Comparison of ENCODE assay signal across 8 mouse cellular contexts in the genomic region with DNA sequence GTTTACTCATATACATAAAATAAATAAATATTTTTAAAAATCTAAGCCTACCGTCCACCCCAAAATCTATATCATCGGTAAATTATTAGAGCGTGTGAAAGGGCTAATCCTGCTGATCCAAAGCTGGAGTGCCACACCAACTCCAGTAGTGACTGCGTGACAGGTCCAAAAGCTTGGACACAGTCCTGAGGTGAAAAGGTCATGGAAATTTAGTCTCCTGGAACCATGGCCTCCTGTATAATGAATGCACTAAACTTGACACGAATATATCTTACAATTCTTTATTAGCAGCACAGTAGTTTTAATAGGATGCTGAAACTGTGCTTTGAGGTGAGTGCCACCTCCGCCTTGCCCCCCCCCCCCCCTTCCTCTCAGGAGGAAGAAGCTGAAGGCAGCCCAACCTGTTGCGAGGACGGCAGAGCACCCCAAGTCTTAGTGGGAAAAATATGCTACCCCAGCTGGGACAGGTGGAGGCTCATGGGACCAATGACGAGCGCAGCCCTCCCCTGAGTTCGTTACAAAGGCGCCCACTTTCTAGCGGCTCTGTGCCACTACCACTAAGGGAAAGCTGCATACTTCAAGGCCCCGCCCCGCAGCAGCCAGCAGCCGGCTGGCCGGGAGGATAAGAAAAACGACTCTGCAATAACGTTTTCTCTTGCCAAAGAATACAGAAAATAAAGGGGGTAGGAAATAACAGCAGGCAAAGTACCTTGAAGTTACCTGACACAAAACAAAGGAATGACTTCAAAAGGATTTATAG. TPM values are rescaled to one million over a fixed set of nuclear protein-coding genes. Genes with fewer than 3 reads are reported as not detected.
DNase-seq lines count a peak whose midpoint lies in the region; ATAC-seq and TF ChIP-seq lines count a peak whose summit lies in the region.

No protein-coding gene starts in this region.

- no peak for TF ChIP-seq EP300 in CH12.LX (IDR thresholded peaks at IDR 0.05; ENCODE audit: low read length)

- intact Hi-C loops in gastrocnemius, postnatal 14 days (cut with DNase I; ENCODE audit: low total_unique reads): no loop called here

- TF ChIP-seq CTCF in CH12.LX (conservative IDR thresholded peaks at IDR 0.05 in 1 of 2, IDR thresholded peaks at IDR 0.05 in 1 of 2; ENCODE audit: low read depth in 2 of 2, low read length in 2 of 2): no peak

- no peak for DNase-seq in CH12.LX (ENCODE audit: extremely low read depth)
- DNase-seq in kidney, postnatal 36 days: peak; percentile 41 to 72
- DNase-seq in thymus, postnatal 0 days (ENCODE audit: low spot score): peak; percentile 55
- DNase-seq in gastrocnemius, postnatal 14 days: no peak
- DNase-seq in right cerebral cortex, postnatal 36 days (ENCODE audit: low spot score in 2 of 2): no peak

- dilution Hi-C loops in CH12.LX (cut with MboI; ENCODE audit: extremely low pct_ligation_motif_present, extremely low pct_unique_long_range_greater_than_20kb, low sequenced_read_pairs): no loop called here

- no peak overlapping the region for H3K4me3 ChIP-seq in CH12.LX (replicated peaks in 1 of 3; ENCODE audit: low read depth in 2 of 3, low read length in 2 of 3, poor library complexity in 1 of 3)
- H3K4me3 ChIP-seq in brown adipose tissue, adult 24 weeks (ENCODE audit: insufficient read depth, low read depth, low read length): peak overlapping the region; percentile 36; the same call in 1 of the 2 replicates
- peak overlapping the region; percentile 24 to 45 for H3K4me3 ChIP-seq in heart, embryonic 14.5 days (ENCODE audit: control insufficient read depth in 1 of 2, insufficient read depth in 1 of 2, low read depth in 1 of 2, low read length in 2 of 2)
- H3K4me3 ChIP-seq in megakaryocyte, embryonic 14.5 days (replicated peaks): peak overlapping the region; percentile 79

- ATAC-seq in heart, embryonic 14.5 days (ENCODE audit: insufficient number of reproducible peaks, insufficient read depth, low FRiP score, low read depth): 0 out of 2 replicates have a peak, but pooled peaks have one; percentile 64

- no peak overlapping the region for H3K9ac ChIP-seq in CH12.LX (ENCODE audit: insufficient read depth, low read depth)
- no peak overlapping the region for H3K9ac ChIP-seq in heart, embryonic 14.5 days (ENCODE audit: low read length)

- H3K27me3 ChIP-seq in CH12.LX (replicated peaks): no peaks in the 10 kb centered on the region
- no peaks in the 10 kb centered on the region for H3K27me3 ChIP-seq in heart, embryonic 14.5 days (ENCODE audit: control insufficient read depth, insufficient read depth, low read length)
- no peaks in the 10 kb centered on the region for H3K27me3 ChIP-seq in megakaryocyte, embryonic 14.5 days (replicated peaks)

- no peak for TF ChIP-seq RAD21 in CH12.LX (IDR thresholded peaks at IDR 0.05; ENCODE audit: low read depth, low read length)

- H3K79me2 ChIP-seq in CH12.LX (replicated peaks; ENCODE audit: control insufficient read depth, extremely low read depth, insufficient read depth, poor library complexity, severe bottlenecking): no peaks in the 10 kb centered on the region

- no peak overlapping the region for H3K27ac ChIP-seq in CH12.LX (ENCODE audit: insufficient read depth, low read depth)
- H3K27ac ChIP-seq in brown adipose tissue, adult 24 weeks (replicated peaks; ENCODE audit: low read depth, low read length): no peak overlapping the region
- no peak overlapping the region for H3K27ac ChIP-seq in heart, embryonic 14.5 days (replicated peaks in 1 of 2; ENCODE audit: control insufficient read depth in 1 of 2, insufficient read depth in 1 of 2, low read depth in 2 of 2, low read length in 2 of 2)

- 17% methylated on average over 19 of the region's 19 CpGs for WGBS in heart, embryonic 14.5 days

- H3K4me1 ChIP-seq in CH12.LX (ENCODE audit: control insufficient read depth in 1 of 2, insufficient read depth in 2 of 2): no peaks in the 10 kb centered on the region
- no peaks in the 10 kb centered on the region for H3K4me1 ChIP-seq in brown adipose tissue, adult 24 weeks (ENCODE audit: control insufficient read depth, insufficient read depth, insufficient read length, low read length)
- H3K4me1 ChIP-seq in heart, embryonic 14.5 days (ENCODE audit: control insufficient read depth in 2 of 2, insufficient read depth in 2 of 2, low read length in 2 of 2): 0 out of 4 replicates have a peak, but pooled peaks cover 2 to 4% of the 10 kb centered on the region in 2 experiments
- 0 out of 2 replicates have a peak, but pooled peaks cover 3% of the 10 kb centered on the region for H3K4me1 ChIP-seq in megakaryocyte, embryonic 14.5 days

- in situ Hi-C loops in CH12.LX (cut with MboI; ENCODE audit: low pct_ligation_motif_present, low pct_unique_long_range_greater_than_20kb, low sequenced_read_pairs): no loop called here

- no peaks in the 10 kb centered on the region for H3K36me3 ChIP-seq in CH12.LX (replicated peaks in 1 of 2; ENCODE audit: control insufficient read depth in 1 of 2, insufficient read depth in 1 of 2, low read length in 1 of 2)
- no peaks in the 10 kb centered on the region for H3K36me3 ChIP-seq in heart, embryonic 14.5 days (ENCODE audit: control insufficient read depth, insufficient read depth, low read length)
- no peaks in the 10 kb centered on the region for H3K36me3 ChIP-seq in megakaryocyte, embryonic 14.5 days (replicated peaks; ENCODE audit: low read length)

- no peak for TF ChIP-seq POLR2A in CH12.LX (IDR thresholded peaks at IDR 0.05; ENCODE audit: low read depth, low read length)

- no peaks in the 10 kb centered on the region for H3K9me3 ChIP-seq in CH12.LX (replicated peaks; ENCODE audit: low read length)
- no peaks in the 10 kb centered on the region for H3K9me3 ChIP-seq in heart, embryonic 14.5 days (ENCODE audit: control insufficient read depth, low read length)
- no peaks in the 10 kb centered on the region for H3K9me3 ChIP-seq in megakaryocyte, embryonic 14.5 days

- peak overlapping the region; percentile 61; the same call in 1 of the 2 replicates for H3K4me2 ChIP-seq in CH12.LX (ENCODE audit: insufficient read depth, low read depth, poor library complexity, severe bottlenecking)
- peak overlapping the region; percentile 58 for H3K4me2 ChIP-seq in heart, embryonic 14.5 days (ENCODE audit: low read length)

TF ChIP-seq in CH12.LX, 34 proteins besides CTCF, POLR2A, EP300 and RAD21 (continues in another document):
- TF ChIP-seq POLR2AphosphoS2 (IDR thresholded peaks at IDR 0.05; ENCODE audit: low read depth, low read length): no peak
- TF ChIP-seq PAX5 (IDR thresholded peaks at IDR 0.05; ENCODE audit: low read length): no peak
- TF ChIP-seq HCFC1 (IDR thresholded peaks at IDR 0.05; ENCODE audit: low read depth, low read length): no peak
- no peak for TF ChIP-seq ZC3H11A (IDR thresholded peaks at IDR 0.05; ENCODE audit: low read depth, low read length)
- no peak for TF ChIP-seq JUND (conservative IDR thresholded peaks at IDR 0.05; ENCODE audit: low read depth, low read length)
- TF ChIP-seq KAT2A (IDR thresholded peaks at IDR 0.05; ENCODE audit: insufficient replicate concordance, low read length): no peak
- TF ChIP-seq GABPA (IDR thresholded peaks at IDR 0.05; ENCODE audit: insufficient replicate concordance, low read depth, low read length): no peak
- no peak for TF ChIP-seq JUN (IDR thresholded peaks at IDR 0.05; ENCODE audit: insufficient read depth, low read depth, low read length)

RNA-seq across cellular contexts. Expression of gene Acnat1, which starts 4.6 kb away (rescaled TPM):
- total RNA-seq in CH12.LX (2012; rRNA removed) (not detected in 2 replicates), CH12.LX (2014; rRNA removed) (not detected in 2 replicates)
- not detected in 2 replicates for polyA plus RNA-seq in CH12.LX (2012; ENCODE audit: insufficient read length, low read depth)
- polyA plus RNA-seq in brown adipose tissue, adult 24 weeks (2012; ENCODE audit: insufficient read depth, insufficient read length, missing spikeins): not detected in 2 replicates
- polyA plus RNA-seq in heart, embryonic 14.5 days (2014; fragmentation: Nextera tagmentation; extraction: Ambion mirVana): not detected in 2 replicates
- not detected in 2 replicates for polyA plus RNA-seq in megakaryocyte, embryonic 14.5 days (2012; ENCODE audit: insufficient read depth, low replicate concordance)
- polyA plus RNA-seq in thymus, postnatal 0 days (2015; fragmentation: Nextera tagmentation; extraction: Ambion mirVana): 0.31 and 0.37 TPM in 2 replicates
- total RNA-seq in gastrocnemius, postnatal 14 days (2021): not detected

RNA-seq across cellular contexts. Expression of gene Baat, which starts 28.1 kb away (rescaled TPM):
- total RNA-seq in CH12.LX (2012; rRNA removed) (0.04 TPM in 1 of 2 replicates, not detected in the other), CH12.LX (2014; rRNA removed) (0.18 TPM in 1 of 2 replicates, not detected in the other)
- polyA plus RNA-seq in CH12.LX (2012; ENCODE audit: insufficient read length, low read depth): 0.19 TPM in 1 of 2 replicates, not detected in the other
- not detected in 2 replicates for polyA plus RNA-seq in brown adipose tissue, adult 24 weeks (2012; ENCODE audit: insufficient read depth, insufficient read length, missing spikeins)
- polyA plus RNA-seq in heart, embryonic 14.5 days (2014; fragmentation: Nextera tagmentation; extraction: Ambion mirVana): 0.16 TPM in 1 of 2 replicates, not detected in the other
- polyA plus RNA-seq in megakaryocyte, embryonic 14.5 days (2012; ENCODE audit: insufficient read depth, low replicate concordance): not detected in 2 replicates
- polyA plus RNA-seq in thymus, postnatal 0 days (2015; fragmentation: Nextera tagmentation; extraction: Ambion mirVana): 0.10 TPM in 1 of 2 replicates, not detected in the other
- under 1 TPM in 1 of 2 experiments, not detected in 1; 0.18 TPM for total RNA-seq in gastrocnemius, postnatal 14 days (2021)

RNA-seq across cellular contexts. Expression of gene Mrpl50, which starts 42.6 kb away (rescaled TPM):
- total RNA-seq in CH12.LX (2012; rRNA removed): 23.4 and 29.9 TPM in 2 replicates
- 42.9 and 46.2 TPM in 2 replicates for total RNA-seq in CH12.LX (2014; rRNA removed)
- polyA plus RNA-seq in CH12.LX (2012; ENCODE audit: insufficient read length, low read depth): 63.3 and 63.8 TPM in 2 replicates
- 129 and 144 TPM in 2 replicates for polyA plus RNA-seq in brown adipose tissue, adult 24 weeks (2012; ENCODE audit: insufficient read depth, insufficient read length, missing spikeins)
- polyA plus RNA-seq in heart, embryonic 14.5 days (2014; fragmentation: Nextera tagmentation; extraction: Ambion mirVana): 63.6 and 63.7 TPM in 2 replicates
- polyA plus RNA-seq in megakaryocyte, embryonic 14.5 days (2012; ENCODE audit: insufficient read depth, low replicate concordance): 1.4 TPM in 1 of 2 replicates, not detected in the other
- 48.8 and 49.7 TPM in 2 replicates for polyA plus RNA-seq in thymus, postnatal 0 days (2015; fragmentation: Nextera tagmentation; extraction: Ambion mirVana)
- total RNA-seq in gastrocnemius, postnatal 14 days (2021): 10 to 100 TPM; 29.9 to 32.0 TPM

RNA-seq across cellular contexts. Expression of gene Zfp189, which starts 42.7 kb away (rescaled TPM):
- total RNA-seq in CH12.LX (2012; rRNA removed) (4.7 and 5.1 TPM in 2 replicates), CH12.LX (2014; rRNA removed) (4.0 and 4.3 TPM in 2 replicates)
- 1.6 and 2.3 TPM in 2 replicates for polyA plus RNA-seq in CH12.LX (2012; ENCODE audit: insufficient read length, low read depth)
- 4.7 and 7.5 TPM in 2 replicates for polyA plus RNA-seq in brown adipose tissue, adult 24 weeks (2012; ENCODE audit: insufficient read depth, insufficient read length, missing spikeins)
- polyA plus RNA-seq in heart, embryonic 14.5 days (2014; fragmentation: Nextera tagmentation; extraction: Ambion mirVana): 7.2 and 8.3 TPM in 2 replicates
- polyA plus RNA-seq in megakaryocyte, embryonic 14.5 days (2012; ENCODE audit: insufficient read depth, low replicate concordance): 0.84 and 1.3 TPM in 2 replicates
- 5.7 and 5.9 TPM in 2 replicates for polyA plus RNA-seq in thymus, postnatal 0 days (2015; fragmentation: Nextera tagmentation; extraction: Ambion mirVana)
- 1 to 10 TPM; 3.0 to 3.8 TPM for total RNA-seq in gastrocnemius, postnatal 14 days (2021)

Comparison
In these comparisons a context has a peak if more than half of its experiments do, and no peak if none do; other contexts are left out.
1. DNase-seq: peak in kidney, postnatal 36 days (2 of 2) and thymus, postnatal 0 days (single experiment); none in CH12.LX (single experiment), gastrocnemius, postnatal 14 days (single experiment) and right cerebral cortex, postnatal 36 days (0 of 2).
2. H3K4me3 ChIP-seq: peak in brown adipose tissue, adult 24 weeks (single experiment), heart, embryonic 14.5 days (2 of 2) and megakaryocyte, embryonic 14.5 days (single experiment); none in CH12.LX (0 of 3).
3. RNA of gene Mrpl50, which starts 42.6 kb away (polyA plus RNA-seq): 129 to 144 TPM in brown adipose tissue, adult 24 weeks, 63.3 to 63.8 TPM in CH12.LX, 63.6 to 63.7 TPM in heart, embryonic 14.5 days and 48.8 to 49.7 TPM in thymus, postnatal 0 days; 1.4 TPM in megakaryocyte, embryonic 14.5 days; every median in the first group is over 10 times any median in the second.